Mouse (Mus musculus): ENCODE measurements around the gene Arhgef2.
"Not testable (repeated sequence)": the region's sequence is repeated elsewhere in the genome, so short reads cannot be mapped to it uniquely, and the experiment has no call there.

Gene Arhgef2

GRCm38 (mm10) chr3:88605666-88606065 lies at the start of gene Arhgef2:
Arhgef2 (plus strand) TSS chr3:88605966.
- DNase-seq (ENCODE audit: low spot score): not testable (repeated sequence)

GRCm38 (mm10) chr3:88556616-88557015 lies 49.1 kb upstream of the Arhgef2 start:
- no peak for DNase-seq (ENCODE audit: low spot score)

GRCm38 (mm10) chr3:88559596-88559995 lies 46.2 kb upstream of the Arhgef2 start:
- DNase-seq (ENCODE audit: low spot score): no peak

- no peak for DNase-seq (ENCODE audit: low spot score)
Measured at GRCm38 (mm10) chr3:88561989-88562388, 43.8 kb upstream of the Arhgef2 start.

- no peak for DNase-seq (ENCODE audit: low spot score)
Measured at GRCm38 (mm10) chr3:88563442-88563841, 42.3 kb upstream of the Arhgef2 start.

GRCm38 (mm10) chr3:88563966-88564365 lies 41.8 kb upstream of the Arhgef2 start:
- DNase-seq (ENCODE audit: low spot score): no peak

- no peak for DNase-seq (ENCODE audit: low spot score)
Measured at GRCm38 (mm10) chr3:88566116-88566515, 39.6 kb upstream of the Arhgef2 start.

- DNase-seq (ENCODE audit: low spot score): no peak
Measured at GRCm38 (mm10) chr3:88566536-88567061, 39.2 kb upstream of the Arhgef2 start.

GRCm38 (mm10) chr3:88567892-88568291 lies 37.9 kb upstream of the Arhgef2 start:
- DNase-seq (ENCODE audit: low spot score): no peak

GRCm38 (mm10) chr3:88568615-88569014 lies 37.2 kb upstream of the Arhgef2 start:
- no peak for DNase-seq (ENCODE audit: low spot score)

- no peak for DNase-seq (ENCODE audit: low spot score)
Measured at GRCm38 (mm10) chr3:88569093-88569492, 36.7 kb upstream of the Arhgef2 start.

GRCm38 (mm10) chr3:88569694-88570093 lies 36.1 kb upstream of the Arhgef2 start:
- no peak for DNase-seq (ENCODE audit: low spot score)

- DNase-seq (ENCODE audit: low spot score): no peak
Measured at GRCm38 (mm10) chr3:88570341-88570740, 35.4 kb upstream of the Arhgef2 start.

GRCm38 (mm10) chr3:88571856-88572255 lies 33.9 kb upstream of the Arhgef2 start:
- DNase-seq (ENCODE audit: low spot score): no peak

GRCm38 (mm10) chr3:88572835-88573234 lies 32.9 kb upstream of the Arhgef2 start:
- DNase-seq (ENCODE audit: low spot score): no peak

GRCm38 (mm10) chr3:88573810-88574209 lies 32.0 kb upstream of the Arhgef2 start:
- DNase-seq (ENCODE audit: low spot score): no peak

- DNase-seq (ENCODE audit: low spot score): no peak
Measured at GRCm38 (mm10) chr3:88575540-88575939, 30.2 kb upstream of the Arhgef2 start, which contains the start of gene Ssr2. Ssr2 (plus strand) TSS chr3:88575876.

- not testable (repeated sequence) for DNase-seq (ENCODE audit: low spot score)
Measured at GRCm38 (mm10) chr3:88577846-88578245, 27.9 kb upstream of the Arhgef2 start.

- no peak for DNase-seq (ENCODE audit: low spot score)
Measured at GRCm38 (mm10) chr3:88578498-88579424, 27.0 kb upstream of the Arhgef2 start.

GRCm38 (mm10) chr3:88579454-88580117 lies 26.2 kb upstream of the Arhgef2 start:
- peak; percentile 72 for DNase-seq (ENCODE audit: low spot score)

GRCm38 (mm10) chr3:88585769-88586168 lies 20.0 kb upstream of the Arhgef2 start:
- DNase-seq (ENCODE audit: low spot score): no peak

- no peak for DNase-seq (ENCODE audit: low spot score)
Measured at GRCm38 (mm10) chr3:88586640-88587039, 19.1 kb upstream of the Arhgef2 start.

GRCm38 (mm10) chr3:88590246-88590645 lies 15.5 kb upstream of the Arhgef2 start:
- DNase-seq (ENCODE audit: low spot score): no peak

All from left cerebral cortex, adult 11 months (tissue).